Mouse (Mus musculus): ENCODE data around the gene Rdx.

DNA sequence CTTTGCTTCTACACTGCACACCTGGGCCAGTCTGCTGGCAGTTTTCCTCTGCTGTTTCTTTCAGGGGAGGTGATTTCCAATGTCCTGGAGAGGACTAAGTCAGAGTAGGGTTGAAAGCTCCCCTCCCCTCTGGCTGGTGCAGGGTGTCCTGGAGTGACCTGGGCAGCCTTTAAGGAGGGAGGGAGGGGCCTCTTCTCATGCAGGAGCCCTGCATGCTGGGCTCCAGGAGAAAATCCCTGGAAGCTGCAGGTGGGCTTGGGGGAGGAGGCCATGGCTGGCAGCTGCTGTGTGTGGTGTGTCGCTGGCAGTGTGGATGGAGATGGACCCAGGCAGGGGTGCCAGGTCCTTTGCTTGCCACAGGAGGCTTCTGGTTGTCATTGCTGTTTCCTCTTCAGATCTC is 50.4 kb downstream of the Rdx start:
- TF ChIP-seq CTCF (IDR thresholded peaks at IDR 0.05; ENCODE audit: low read depth) (no peak), EP300 (IDR thresholded peaks at IDR 0.05; ENCODE audit: low read depth) (no peak)

Data from liver, postnatal 0 days (tissue).